Mouse (Mus musculus): Measurements from ENCODE around the gene Acer2.
A peak's percentile ranks its signal among the peaks of the same experiment; 100 is the strongest.
"Not testable (repeated sequence)": the region's sequence is repeated elsewhere in the genome, so short reads cannot be mapped to it uniquely, and the experiment has no call there.

The Acer2 gene

DNA sequence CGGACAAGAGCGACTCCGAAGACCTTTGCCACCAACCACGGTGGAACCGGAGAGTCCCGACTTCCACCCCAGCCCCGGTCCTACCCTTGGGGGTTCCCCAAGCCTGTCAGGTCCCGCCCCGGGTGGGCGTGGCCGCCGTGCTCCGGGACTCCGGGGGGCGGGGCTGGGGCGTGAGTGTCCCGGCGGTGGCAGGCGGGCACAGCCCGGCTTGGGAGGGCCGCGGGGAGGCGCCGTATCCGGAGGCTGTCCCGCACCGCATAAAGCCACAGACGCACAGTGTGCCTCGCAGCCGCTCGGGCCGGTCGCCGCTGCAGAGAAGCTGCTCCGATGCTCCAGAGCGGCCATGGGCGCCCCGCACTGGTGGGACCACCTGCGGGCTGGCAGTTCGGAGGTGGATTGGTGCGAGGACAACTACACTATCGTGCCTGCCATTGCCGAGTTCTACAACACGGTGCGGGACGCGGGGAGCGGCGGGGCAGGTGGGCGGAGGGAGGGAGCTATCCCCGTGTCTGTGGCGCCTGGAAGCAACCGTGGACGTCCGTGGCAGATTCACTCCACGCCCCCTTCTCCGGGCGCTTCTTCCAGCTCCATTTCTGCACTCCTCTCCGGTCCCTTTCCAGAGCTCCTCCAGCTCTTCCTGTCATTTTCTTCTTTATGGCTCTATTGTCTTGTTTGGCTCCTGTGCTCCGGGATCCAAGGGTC lies at the start of gene Acer2:
TSS of gene Acer2 (plus strand) at position 251 of the 702 bp plus-strand sequence.
- peak; percentile 88 to 90 for DNase-seq (ENCODE audit: low spot score in 2 of 2)

DNA sequence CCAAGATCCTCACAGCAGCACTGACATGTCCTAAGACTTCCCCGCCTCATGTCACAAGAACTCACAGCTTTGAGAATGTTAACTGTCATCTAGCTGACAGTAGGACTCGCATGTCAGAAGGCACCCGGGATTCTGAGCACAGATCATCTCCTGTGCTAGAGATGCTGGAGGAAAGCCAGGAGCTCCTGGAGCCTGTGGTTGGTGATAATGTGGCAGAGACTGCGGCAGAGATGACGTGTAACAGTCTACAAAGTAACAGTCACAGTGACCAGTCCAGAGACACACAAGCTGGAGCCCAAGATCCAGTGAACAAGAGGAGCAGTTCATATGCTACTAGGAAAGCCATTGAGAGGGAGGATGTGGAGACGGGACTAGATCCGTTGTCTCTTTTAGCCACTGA lies 49.1 kb upstream of the Acer2 start:
- DNase-seq (ENCODE audit: low spot score in 2 of 2) = no peak

DNA sequence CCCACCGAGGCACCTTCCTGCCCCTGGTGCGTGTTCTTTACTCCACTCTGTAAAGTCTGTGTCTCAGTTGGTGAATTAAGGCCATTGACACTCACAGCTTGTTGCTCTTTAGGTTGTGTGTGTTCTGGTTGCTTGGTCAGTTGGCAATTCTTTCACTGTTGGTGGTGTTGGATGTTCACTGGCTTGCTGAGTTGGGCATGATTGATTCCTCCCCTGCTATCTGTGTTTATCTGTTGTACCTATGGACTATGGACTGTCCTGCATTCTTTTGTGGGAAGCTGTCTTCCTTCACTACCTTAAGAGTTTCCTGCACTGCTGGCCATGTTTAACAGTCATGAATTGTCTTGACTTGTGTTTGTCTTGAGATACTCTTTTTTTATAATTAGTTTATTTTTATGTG lies 42.3 kb upstream of the Acer2 start:
- no peak for DNase-seq (ENCODE audit: low spot score in 2 of 2)

DNA sequence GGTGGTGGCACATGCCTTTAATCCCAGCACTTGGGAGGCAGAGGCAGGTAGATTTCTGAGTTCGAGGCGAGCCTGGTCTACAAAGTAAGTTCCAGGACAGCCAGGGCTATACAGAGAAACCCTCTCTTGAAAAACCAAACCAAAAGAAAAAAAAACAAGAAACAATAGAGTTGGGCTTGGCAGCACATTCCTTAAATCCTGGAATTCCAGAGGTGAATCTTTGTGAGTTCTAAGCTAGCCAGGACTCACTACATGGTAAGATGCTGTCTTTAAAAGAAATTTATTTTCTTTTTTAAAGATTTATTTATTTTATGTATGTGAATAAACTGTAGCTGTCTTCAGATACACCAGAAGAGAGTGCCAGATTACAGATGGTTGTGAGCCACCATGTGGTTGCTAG lies 33.1 kb upstream of the Acer2 start:
- not testable (repeated sequence) for DNase-seq (ENCODE audit: low spot score in 2 of 2)

DNA sequence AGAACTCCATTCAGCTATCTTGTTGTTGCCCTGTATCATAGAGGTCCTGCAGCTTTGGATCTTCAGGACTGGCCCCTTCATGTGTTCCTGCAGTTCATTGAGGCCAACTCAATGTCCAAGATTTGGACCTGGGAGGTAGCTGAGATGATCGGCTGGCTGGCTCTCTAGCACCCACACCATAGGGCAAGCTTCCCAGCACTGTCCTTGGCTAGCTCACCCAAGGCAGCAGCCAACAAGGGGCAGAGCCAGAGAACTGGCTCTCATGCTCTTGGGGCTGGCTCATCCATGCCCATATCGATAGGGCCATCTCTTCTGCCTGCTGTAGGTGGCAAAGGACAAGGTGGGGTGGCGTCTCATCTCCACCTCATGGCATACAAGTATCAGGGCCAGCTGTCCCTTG lies 28.8 kb upstream of the Acer2 start:
- no peak for DNase-seq (ENCODE audit: low spot score in 2 of 2)

DNA sequence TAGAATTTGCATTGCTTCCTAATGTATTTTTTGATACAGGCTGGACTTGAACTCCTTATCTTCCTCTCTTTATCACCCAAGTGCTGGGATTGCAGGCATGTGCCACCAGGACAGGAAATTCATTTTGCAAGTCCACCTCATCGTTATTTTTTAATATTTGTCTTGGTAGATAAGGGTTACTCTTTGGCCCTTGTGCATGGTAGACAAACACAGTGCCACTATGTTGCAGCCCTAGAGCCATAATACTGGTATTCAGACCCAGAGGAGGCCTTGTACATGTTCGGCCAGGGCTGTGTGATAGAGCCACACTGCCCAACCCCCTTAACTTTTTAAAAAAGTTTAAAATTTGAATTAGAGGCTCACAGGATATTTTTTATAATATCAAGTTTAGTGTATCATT lies 26.9 kb upstream of the Acer2 start:
- DNase-seq (ENCODE audit: low spot score in 2 of 2) = no peak

DNA sequence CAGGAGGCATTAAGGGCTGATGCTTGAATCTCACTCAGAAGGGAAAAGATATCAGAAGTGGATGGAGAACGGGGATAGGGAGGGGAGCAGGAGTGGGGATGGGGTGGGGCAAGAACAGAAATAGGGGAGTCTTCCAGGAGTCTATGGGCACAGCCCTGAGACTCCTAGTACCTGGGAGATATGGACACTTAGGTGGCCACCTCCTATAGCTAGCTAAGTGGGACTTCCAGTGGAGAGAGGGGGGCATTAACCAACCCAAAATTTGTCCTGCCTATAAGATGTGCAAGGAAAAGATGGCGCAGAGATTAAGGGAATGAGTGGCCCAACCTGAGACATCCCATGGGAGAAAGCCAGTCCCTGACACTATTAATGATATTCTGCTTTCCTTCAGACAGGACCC lies 22.9 kb upstream of the Acer2 start:
- DNase-seq (ENCODE audit: low spot score in 2 of 2) = no peak

DNA sequence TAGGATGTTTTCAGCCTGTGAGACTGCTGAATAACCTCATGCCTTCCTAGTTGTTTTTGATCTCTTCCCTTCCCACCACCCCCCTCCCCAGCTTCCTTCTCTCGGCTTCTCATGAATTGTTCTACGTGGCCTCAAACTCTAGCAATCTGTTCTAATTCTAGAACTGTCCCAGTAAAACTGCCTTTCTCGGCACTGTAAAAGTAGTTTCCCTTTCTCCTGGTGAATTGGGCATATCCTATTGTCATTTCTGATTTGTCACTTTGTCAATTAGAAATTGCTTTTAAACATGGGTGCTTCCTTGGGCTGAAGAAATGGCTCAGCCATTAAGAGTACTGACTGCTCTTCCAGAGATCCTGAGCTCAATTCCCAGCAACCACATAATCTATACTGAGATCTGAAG lies 22.2 kb upstream of the Acer2 start:
- no peak for DNase-seq (ENCODE audit: low spot score in 2 of 2)

DNA sequence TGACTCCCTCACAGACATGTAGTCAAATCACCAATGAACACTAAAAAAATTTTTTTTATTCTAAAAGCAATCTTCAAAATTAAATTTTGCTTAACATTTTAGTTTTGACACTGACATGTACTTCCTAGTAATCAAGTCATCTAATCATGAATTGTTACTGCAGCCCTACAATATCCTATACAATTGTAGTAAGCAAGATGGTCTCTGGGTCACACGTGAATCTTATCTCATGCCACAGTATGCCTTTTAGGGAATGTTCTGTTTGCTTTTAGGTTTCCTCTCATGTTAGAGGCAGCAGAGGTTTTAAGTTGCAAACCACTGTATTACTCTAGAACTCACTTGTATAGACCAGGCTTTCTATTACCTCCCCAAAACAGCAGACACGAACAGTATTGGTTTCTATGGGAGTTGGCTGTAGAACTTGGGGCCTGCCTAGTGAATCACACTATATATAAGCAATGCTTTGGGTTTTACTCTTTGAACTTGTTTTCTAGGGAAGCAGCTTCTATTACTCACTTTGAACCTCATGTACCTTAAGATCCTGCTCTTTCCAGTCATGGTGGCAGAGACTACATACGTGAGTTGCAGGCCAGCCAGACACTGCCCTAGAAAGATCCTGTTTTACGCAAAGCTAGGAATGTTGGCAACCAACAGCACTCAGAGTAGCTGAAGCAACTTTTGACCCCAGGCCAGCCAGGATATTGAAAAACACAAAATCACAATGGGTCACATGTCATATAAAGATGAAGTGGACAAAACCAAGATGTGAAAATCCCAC lies 21.2 kb upstream of the Acer2 start:
- no peak for DNase-seq (ENCODE audit: low spot score in 2 of 2)

DNA sequence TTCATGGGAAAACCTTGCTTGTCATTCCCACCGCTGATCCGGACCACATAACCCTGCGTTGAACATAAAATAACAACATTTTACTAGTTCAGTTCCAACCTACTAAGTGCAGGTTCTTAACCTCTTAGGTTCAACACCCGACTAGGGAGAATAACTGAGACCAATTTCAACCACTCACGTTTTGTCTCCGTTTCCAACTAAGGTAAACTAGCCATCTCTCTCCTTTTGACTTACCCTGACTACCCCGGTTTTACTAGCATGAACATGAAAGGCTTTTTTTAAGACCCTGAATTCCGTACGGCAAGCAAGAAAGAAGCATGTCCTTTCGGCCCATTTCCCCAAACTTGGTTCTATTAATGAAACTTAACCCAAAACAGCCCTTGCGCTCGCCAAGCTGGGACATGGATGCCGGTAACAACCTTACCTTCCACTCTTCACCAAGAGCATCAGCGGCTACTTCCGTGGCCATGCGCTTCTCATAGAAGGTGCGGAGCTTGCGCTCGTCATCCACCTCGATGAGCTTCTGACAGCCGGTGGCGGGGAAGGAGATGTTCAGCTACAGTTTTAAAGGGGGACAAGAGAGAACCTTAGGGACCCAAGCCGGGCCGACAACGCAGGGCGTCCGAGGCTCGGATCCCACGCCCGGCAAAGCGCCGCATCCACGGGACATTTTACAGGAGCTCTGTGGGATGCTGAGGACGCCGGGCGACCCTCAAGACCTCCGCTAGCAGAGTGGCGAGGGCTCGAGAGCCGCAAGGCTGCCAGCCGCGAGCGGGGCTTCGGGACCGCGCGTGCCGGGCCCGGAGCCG lies 17.7 kb upstream of the Acer2 start:
- DNase-seq (ENCODE audit: low spot score in 2 of 2) = no peak

DNA sequence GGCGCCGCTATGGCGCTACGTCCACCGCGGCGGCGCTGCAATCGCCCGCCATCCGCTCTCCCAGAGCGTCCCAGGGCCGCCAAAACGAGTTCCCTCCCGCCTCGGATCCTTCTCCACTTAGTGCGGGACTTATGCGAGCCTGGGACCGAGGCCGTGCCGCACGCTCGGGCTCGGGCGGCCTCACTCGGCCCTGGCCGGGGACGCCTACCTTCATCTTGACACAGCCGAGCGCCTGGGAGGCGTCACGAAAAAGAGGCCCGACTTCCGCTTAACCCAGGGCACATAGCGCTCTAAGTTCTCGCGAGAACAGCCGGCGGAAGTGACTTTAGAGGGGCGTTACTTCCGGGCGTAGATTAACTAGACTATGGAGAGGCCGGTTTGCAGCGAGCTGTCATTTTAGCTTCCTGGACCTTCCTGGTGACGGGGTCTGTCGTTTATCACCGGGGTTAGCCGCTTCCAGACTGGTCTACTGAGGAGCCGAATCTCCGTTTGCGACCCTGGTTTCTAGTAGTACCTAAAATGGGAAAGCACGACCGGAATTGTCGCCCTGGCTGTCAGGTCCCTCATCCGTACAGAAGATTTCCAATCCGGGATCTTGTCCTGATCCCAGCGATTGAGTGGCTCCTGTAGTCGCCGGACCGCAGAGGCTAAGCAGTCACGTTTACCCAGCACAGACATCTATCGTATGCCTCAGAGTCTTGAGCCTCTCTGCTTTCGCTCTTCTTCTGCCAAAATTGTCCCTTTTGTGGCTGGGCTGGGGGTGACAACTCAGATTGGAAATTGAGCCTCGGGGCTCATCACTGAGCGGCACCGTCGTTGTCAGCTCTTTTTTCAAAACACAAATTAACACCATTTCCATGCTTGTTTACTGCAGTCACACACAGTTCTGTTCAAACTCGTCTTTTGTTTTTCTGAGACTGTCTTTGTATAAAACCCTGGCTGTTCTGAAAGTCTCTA lies 16.8 kb upstream of the Acer2 start, which contains the start of gene Rps6:
TSS of gene Rps6 (minus strand) at position 300 of the 957 bp plus-strand sequence.
- DNase-seq (ENCODE audit: low spot score in 2 of 2) = peak; percentile 96

DNA sequence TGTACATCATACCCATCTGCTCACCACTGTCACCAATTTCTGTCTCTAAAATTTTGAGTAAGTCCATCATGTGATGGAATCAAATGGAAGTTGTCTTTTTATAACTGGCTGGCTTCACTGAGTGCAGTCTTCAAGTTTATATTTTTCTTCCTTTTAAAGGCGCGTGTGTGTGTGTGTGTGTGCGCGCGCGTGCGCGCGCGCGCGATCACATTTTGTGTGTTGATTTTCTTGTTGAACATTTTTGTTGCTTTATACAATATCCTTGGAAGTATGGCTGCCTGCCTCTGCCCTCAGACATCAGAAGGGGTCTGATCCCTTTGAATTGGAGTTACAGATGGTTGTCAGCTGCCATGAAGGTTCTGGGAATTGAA lies 16.1 kb upstream of the Acer2 start:
- DNase-seq (ENCODE audit: low spot score in 2 of 2) = no peak

DNA sequence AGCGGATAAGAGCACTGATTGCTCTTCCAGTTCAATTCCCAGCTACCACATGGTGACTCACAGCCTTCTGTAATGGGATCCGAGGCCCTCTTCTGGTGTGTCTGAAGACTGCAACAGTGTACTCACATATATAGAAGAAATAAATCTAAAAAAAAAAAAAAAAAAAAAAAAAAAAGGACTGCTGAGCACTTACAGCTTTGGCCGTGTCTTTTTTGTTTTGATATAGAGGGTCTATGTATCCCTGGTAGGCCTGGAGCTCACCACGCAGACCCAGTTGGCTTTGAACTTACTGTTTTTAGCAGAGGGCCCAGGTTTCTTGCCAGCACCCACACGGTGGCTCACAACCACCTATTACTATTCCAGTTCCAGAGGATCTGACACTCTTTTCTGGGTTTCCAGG lies 10.1 kb upstream of the Acer2 start:
- DNase-seq (ENCODE audit: low spot score in 2 of 2) = no peak

DNA sequence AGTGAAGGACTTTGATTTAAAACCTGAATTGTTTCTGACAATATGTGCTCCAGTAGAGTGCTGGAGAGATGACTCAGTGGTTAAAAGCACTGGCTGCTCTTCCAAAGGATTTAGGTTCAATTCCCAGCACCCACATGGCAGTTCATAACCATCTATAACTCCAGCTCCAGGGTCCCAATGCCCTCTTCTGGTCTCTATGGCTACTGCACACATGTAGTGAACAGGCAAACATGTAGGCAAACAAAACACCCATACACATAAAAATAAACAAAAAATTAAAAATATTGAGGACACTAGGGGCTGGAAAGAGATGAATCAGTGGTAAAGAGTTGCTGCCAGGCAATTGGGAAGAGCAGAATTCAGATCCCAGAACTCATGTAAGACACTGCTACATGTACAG lies 2.2 kb upstream of the Acer2 start:
- no peak for DNase-seq (ENCODE audit: low spot score in 2 of 2)

DNA sequence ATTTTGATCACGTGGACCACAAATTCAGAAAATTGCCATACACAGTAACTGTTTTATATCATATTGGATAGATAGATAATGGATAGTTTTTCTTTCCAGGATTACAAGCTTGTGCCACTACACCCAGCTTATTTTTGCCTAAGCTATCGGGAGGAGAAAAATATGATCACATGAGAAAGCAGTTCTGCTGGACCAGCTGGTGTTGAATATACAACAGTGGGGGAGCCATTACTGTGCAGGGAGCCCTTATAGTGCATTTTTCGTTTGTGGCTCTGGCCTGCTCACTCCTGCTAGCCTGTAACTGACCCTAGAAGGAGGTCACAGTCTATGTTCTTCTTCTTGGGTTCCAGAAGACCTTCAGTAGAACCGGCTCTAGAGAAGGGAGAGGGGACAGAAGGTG lies 1.1 kb upstream of the Acer2 start:
- no peak for DNase-seq (ENCODE audit: low spot score in 2 of 2)

DNA sequence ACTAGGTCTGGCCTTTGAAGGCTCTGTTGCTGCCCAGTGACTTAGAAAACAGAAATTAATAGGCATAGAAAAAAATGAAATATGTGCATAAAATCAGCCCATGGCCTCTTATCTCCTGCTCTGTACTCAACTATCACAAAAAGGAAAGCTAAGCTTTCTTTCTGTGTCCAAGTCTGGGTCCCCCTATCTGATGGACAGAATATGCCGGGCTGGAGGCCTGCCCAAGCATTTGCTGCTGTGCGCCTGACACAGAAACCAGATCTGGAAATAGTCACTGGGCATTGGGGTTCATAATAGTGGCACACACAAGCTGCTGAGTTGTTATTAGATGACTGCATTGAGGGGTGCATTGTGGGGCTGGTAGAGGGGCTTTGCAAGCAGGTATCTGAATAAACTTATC lies 5.3 kb downstream of the Acer2 start:
- no peak for DNase-seq (ENCODE audit: low spot score in 2 of 2)

DNA sequence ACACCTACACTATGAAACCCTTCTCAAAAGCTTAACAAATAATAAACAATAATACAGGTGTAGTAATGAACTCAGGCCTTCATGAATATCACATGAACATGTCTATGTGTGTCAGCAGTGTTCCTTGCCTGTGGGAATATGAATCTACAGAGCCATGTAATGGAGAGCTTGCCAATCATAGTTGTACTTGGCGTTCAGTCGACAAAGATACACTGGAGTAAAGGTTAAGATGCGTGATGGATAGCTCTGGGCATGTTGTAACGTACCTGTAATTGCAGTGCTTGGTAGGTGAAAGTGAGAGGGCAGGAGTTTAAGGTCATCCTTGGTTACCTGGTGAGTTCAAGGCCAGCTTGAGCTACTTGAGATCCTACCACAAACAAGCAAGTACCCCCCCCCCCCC lies 7.0 kb downstream of the Acer2 start:
- no peak for DNase-seq (ENCODE audit: low spot score in 2 of 2)

DNA sequence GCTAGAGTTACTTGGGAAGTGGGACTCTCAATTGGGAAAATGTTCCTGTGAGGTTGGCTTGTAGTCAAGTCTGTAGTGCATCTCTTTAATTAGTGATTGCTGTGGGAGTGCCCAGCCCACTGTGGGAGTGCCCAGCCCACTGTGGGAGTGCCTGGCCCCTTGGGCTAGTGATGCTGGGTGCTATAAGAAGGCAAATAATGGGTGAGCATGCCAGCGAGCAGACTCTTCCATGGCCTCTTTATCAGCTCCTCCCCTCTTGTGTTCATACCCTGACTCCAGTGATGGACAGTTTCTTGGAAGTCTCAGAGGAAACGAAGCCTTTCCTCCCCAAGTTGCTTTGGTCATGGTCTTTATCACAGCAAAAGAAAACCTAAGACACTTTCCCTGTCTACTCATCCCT lies 8.2 kb downstream of the Acer2 start:
- DNase-seq (ENCODE audit: low spot score in 2 of 2) = no peak

DNA sequence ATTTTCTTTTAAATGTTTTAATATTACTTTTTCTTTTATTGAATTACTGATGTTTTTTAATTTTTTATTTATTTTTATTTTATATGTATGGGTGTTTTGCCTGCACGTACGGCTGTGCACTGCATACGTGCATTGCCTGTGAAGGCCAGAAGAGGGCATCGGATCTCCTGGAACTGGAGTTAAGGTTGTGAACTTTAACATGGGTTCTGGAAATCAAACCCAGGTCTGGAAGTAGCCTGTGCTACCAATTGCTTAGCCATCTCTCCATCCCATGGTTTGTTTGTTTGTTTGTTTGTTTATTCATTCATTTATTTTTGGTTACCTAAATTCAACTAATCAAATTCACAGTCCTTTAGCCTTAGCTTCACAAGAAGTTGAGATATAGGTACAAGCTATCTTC lies 10.7 kb downstream of the Acer2 start:
- DNase-seq (ENCODE audit: low spot score in 2 of 2) = peak; percentile 21 to 48

DNA sequence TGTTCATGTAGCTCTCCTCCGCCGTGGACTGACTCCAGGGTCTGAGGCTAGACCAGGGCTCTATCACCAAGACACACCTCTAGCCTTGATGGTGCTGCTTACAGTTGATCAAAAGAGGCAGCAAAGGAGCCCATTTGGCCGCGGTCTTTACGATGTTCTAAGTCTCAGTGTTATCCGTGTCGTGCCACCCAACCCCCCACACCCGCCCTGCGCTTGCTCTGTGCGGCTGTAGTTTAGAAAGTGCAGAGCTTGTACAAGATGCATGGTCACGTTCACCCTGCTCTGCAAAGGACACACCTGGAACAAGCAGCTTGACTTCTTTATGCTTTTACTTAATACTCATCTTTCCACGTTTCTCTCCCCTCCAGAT lies 11.6 kb downstream of the Acer2 start:
- no peak for DNase-seq (ENCODE audit: low spot score in 2 of 2)

DNA sequence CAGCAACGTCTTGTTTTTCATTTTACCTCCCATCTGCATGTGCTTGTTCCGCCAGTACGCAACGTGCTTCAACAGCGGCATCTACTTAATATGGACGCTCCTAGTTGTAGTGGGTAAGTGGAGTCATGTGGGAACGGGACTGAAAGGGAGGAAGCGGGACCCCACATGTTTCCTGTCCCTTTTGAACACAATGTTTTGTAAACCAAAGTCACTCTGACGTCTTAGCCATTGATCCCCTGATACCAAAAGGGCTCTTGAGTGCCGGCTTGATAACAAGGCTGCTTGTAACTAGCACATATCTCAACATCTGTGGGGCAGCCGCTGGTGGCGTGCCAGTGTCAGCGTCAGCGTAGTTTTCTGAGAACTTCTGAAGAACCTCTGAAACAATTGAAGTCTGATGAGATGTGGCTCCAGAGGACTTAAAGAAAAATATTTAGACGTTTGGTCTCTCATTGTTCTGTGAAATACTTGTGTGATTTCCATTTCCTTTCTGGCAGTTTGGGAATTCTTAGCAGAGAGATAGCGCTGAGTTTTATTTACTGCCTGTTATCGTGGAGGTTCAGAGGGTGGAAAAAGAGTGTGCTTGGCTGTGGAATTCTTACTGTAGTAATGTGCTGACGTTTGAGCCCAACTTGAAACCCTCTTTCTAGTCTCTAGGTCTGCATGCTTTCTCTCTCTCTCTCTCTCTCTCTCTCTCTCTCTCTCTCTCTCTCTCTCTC lies 12.1 kb downstream of the Acer2 start:
- peak; percentile 36 to 57 for DNase-seq (ENCODE audit: low spot score in 2 of 2)

Measured in natural killer cell, adult 2 months (primary cell).